Mouse (Mus musculus) stomach, embryonic 16.5 days (tissue): Measurements from ENCODE around the gene Nrxn3. TPM values are rescaled to one million over a fixed set of nuclear protein-coding genes. Genes with fewer than 3 reads are reported as not detected.

Source experiments
- ATAC-seq: fragments of 200-750 bp; cut with Nextera tagmentation; 2 replicates; pipeline ENCODE4 v1.8.0; 2017; ENCODE audit warnings: moderate number of reproducible peaks, moderate TSS enrichment; ENCODE audit not compliant: insufficient read depth, low FRiP score
- H3K27ac ChIP-seq: fragments of 300-500 bp; sonication (generic); 2 replicates; pipeline ENCODE4 v1.5.1; 2014; ENCODE audit warnings: low read length
- H3K27me3 ChIP-seq: fragments of 300-500 bp; sonication (generic); 2 replicates; pipeline ENCODE4 v1.6.1; 2014; ENCODE audit warnings: low read length, control low read depth, mixed read lengths; ENCODE audit not compliant: control insufficient read depth, insufficient read depth
- H3K36me3 ChIP-seq: fragments of 300-500 bp; sonication (generic); 2 replicates; pipeline ENCODE4 v1.6.1; 2014; ENCODE audit warnings: low read length; ENCODE audit not compliant: control insufficient read depth, insufficient read depth
- H3K4me1 ChIP-seq: fragments of 300-500 bp; sonication (generic); 2 replicates; pipeline ENCODE4 v1.6.1; 2014; ENCODE audit warnings: low read length, control low read depth, mixed read lengths; ENCODE audit not compliant: control insufficient read depth, insufficient read depth
- H3K4me2 ChIP-seq: fragments of 300-500 bp; sonication (generic); 2 replicates; pipeline ENCODE4 v1.6.1; 2014; ENCODE audit warnings: low read depth, low read length, mixed read lengths
- H3K4me3 ChIP-seq: fragments of 300-500 bp; sonication (generic); replicated peaks from 2 replicates; pipeline ENCODE4 v1.5.1; 2014; ENCODE audit warnings: mild to moderate bottlenecking, low read length
- H3K9ac ChIP-seq: fragments of 300-500 bp; sonication (generic); 2 replicates; pipeline ENCODE4 v1.6.1; 2014; ENCODE audit warnings: low read length
- H3K9me3 ChIP-seq: fragments of 300-500 bp; sonication (generic); replicated peaks from 2 replicates; pipeline ENCODE4 v1.6.1; 2016; ENCODE audit warnings: low read length, control low read depth; ENCODE audit not compliant: control insufficient read depth
- WGBS: fragments of 180-500 bp; shearing (Covaris S2); extraction: QIAGEN DNeasy Blood & Tissue Kit; methylation state at CpG from one replicate; pipeline ENCODE4 v1.1.7; 2014; 5-methylcytosine and 5-hydroxymethylcytosine counted together
- polyA plus RNA-seq: library from polyadenylated mRNA; unstranded; fragments of >200 nt; fragmentation: Nextera tagmentation; extraction: Ambion mirVana; gene quantifications from 2 replicates; pipeline ENCODE4 v1.2.1, GENCODE M21; 2015

Nrxn3 gene
- polyA plus RNA-seq, 1 experiment from 2014 or later, result 2.2 TPM

GRCm38 (mm10) chr12:89093806-89094479, 371.3 kb downstream of the Nrxn3 start:
- 85% methylated on average over 8 of the region's 8 CpGs for WGBS
- Histone ChIP-seq H3K4me2 (no peak overlapping the region), H3K9me3 (no peaks in the 10 kb centered on the region)

GRCm38 (mm10) chr12:89097561-89097960, 374.9 kb downstream of the Nrxn3 start:
- Histone ChIP-seq H3K27ac (no peak overlapping the region), H3K9me3 (no peaks in the 10 kb centered on the region), H3K9ac (no peak overlapping the region), H3K4me3 (no peak overlapping the region), H3K4me1 (no peaks in the 10 kb centered on the region), H3K4me2 (no peak overlapping the region), H3K36me3 (no peaks in the 10 kb centered on the region), H3K27me3 (no peaks in the 10 kb centered on the region)
- ATAC-seq, result no peak
- 78% methylated on average over 2 of the region's 2 CpGs for WGBS

More at GRCm38 (mm10) chr12:89093806-89094479, 371.3 kb downstream of the Nrxn3 start:
- Histone ChIP-seq H3K4me3 (no peak overlapping the region), H3K36me3 (no peaks in the 10 kb centered on the region), H3K9ac (no peak overlapping the region), H3K27me3 (no peaks in the 10 kb centered on the region), H3K4me1 (no peaks in the 10 kb centered on the region), H3K27ac (no peak overlapping the region)
- ATAC-seq, result no peak

- Histone ChIP-seq H3K4me1 (no peaks in the 10 kb centered on the region), H3K9ac (no peak overlapping the region), H3K9me3 (no peaks in the 10 kb centered on the region), H3K4me3 (0 out of 2 replicates have a peak overlapping the region, but pooled peaks have one; percentile 16), H3K36me3 (no peaks in the 10 kb centered on the region), H3K4me2 (0 out of 2 replicates have a peak overlapping the region, but pooled peaks have one; percentile 21), H3K27me3 (no peaks in the 10 kb centered on the region), H3K27ac (no peak overlapping the region)
- ATAC-seq, result no peak
- 15% methylated on average over 9 of the region's 9 CpGs for WGBS
Measured at GRCm38 (mm10) chr12:89106029-89106733, 383.5 kb downstream of the Nrxn3 start.

- no peaks in the 10 kb centered on the region for H3K9me3 ChIP-seq
- no peaks in the 10 kb centered on the region for H3K36me3 ChIP-seq
- no peak overlapping the region for H3K4me3 ChIP-seq
- H3K9ac ChIP-seq, result no peak overlapping the region
- 42% methylated on average over 6 of the region's 6 CpGs for WGBS
- H3K27ac ChIP-seq, result no peak overlapping the region
- H3K27me3 ChIP-seq, result no peaks in the 10 kb centered on the region
- ATAC-seq, result no peak
- no peaks in the 10 kb centered on the region for H3K4me1 ChIP-seq
- no peak overlapping the region for H3K4me2 ChIP-seq
Measured at GRCm38 (mm10) chr12:89106881-89107584, 384.4 kb downstream of the Nrxn3 start.

GRCm38 (mm10) chr12:89109779-89110335, 387.2 kb downstream of the Nrxn3 start:
- Histone ChIP-seq H3K4me2 (no peak overlapping the region), H3K9ac (no peak overlapping the region), H3K4me1 (no peaks in the 10 kb centered on the region), H3K4me3 (no peak overlapping the region), H3K36me3 (no peaks in the 10 kb centered on the region), H3K27me3 (no peaks in the 10 kb centered on the region), H3K9me3 (no peaks in the 10 kb centered on the region), H3K27ac (no peak overlapping the region)
- 72% methylated on average over 7 of the region's 7 CpGs for WGBS
- ATAC-seq, result no peak

GRCm38 (mm10) chr12:89128602-89129001, 405.9 kb downstream of the Nrxn3 start:
- WGBS, result 53% methylated on average over 4 of the region's 4 CpGs
- Histone ChIP-seq H3K4me2 (no peak overlapping the region), H3K4me3 (no peak overlapping the region), H3K4me1 (no peaks in the 10 kb centered on the region), H3K9me3 (no peaks in the 10 kb centered on the region), H3K36me3 (no peaks in the 10 kb centered on the region), H3K27ac (no peak overlapping the region), H3K9ac (no peak overlapping the region), H3K27me3 (no peaks in the 10 kb centered on the region)
- no peak for ATAC-seq

GRCm38 (mm10) chr12:89129139-89129907, 406.6 kb downstream of the Nrxn3 start:
- WGBS, result 54% methylated on average over 9 of the region's 9 CpGs
- no peak overlapping the region for H3K4me3 ChIP-seq
- H3K4me2 ChIP-seq, result no peak overlapping the region
- H3K27me3 ChIP-seq, result no peaks in the 10 kb centered on the region
- ATAC-seq, result no peak
- H3K36me3 ChIP-seq, result no peaks in the 10 kb centered on the region
- no peak overlapping the region for H3K27ac ChIP-seq
- no peaks in the 10 kb centered on the region for H3K4me1 ChIP-seq
- H3K9ac ChIP-seq, result no peak overlapping the region
- H3K9me3 ChIP-seq, result no peaks in the 10 kb centered on the region

GRCm38 (mm10) chr12:89134333-89134732, 411.7 kb downstream of the Nrxn3 start:
- no peak for ATAC-seq

More at GRCm38 (mm10) chr12:89134333-89134732, 411.7 kb downstream of the Nrxn3 start:
- no peak overlapping the region for H3K9ac ChIP-seq
- H3K27ac ChIP-seq, result no peak overlapping the region
- H3K36me3 ChIP-seq, result no peaks in the 10 kb centered on the region
- H3K27me3 ChIP-seq, result no peaks in the 10 kb centered on the region
- no peaks in the 10 kb centered on the region for H3K4me1 ChIP-seq
- no peaks in the 10 kb centered on the region for H3K9me3 ChIP-seq
- H3K4me3 ChIP-seq, result no peak overlapping the region
- 88% methylated on average over 2 of the region's 2 CpGs for WGBS
- H3K4me2 ChIP-seq, result no peak overlapping the region
